Mouse (Mus musculus) heart, postnatal 0 days (tissue): Measurements from ENCODE around the gene Trmt6. TPM values are rescaled to one million over a fixed set of nuclear protein-coding genes. Genes with fewer than 3 reads are reported as not detected.

Experiments
- ATAC-seq: fragments of 200-750 bp; cut with Nextera tagmentation; 2 replicates; pipeline ENCODE4 v1.8.0; 2017; ENCODE audit warnings: low read depth, moderate number of reproducible peaks, moderate library complexity; ENCODE audit not compliant: insufficient read depth
- DNase-seq: peaks from one replicate; pipeline ENCODE4 v3.0.0-alpha.2; 2016; ENCODE audit warnings: low spot score
- H3K27ac ChIP-seq: fragments of 300-500 bp; sonication (generic); 2 replicates; pipeline ENCODE4 v1.5.1; 2014; ENCODE audit warnings: low read depth, mild to moderate bottlenecking
- H3K27me3 ChIP-seq: fragments of 300-500 bp; sonication (generic); 2 replicates; pipeline ENCODE4 v1.6.1; 2014; ENCODE audit warnings: low read length, mixed read lengths; ENCODE audit not compliant: control insufficient read depth, insufficient read depth
- H3K36me3 ChIP-seq: fragments of 300-500 bp; sonication (generic); replicated peaks from 2 replicates; pipeline ENCODE4 v1.6.1; 2014; ENCODE audit warnings: low read length, mixed read lengths; ENCODE audit not compliant: control insufficient read depth, insufficient read depth
- H3K4me1 ChIP-seq: fragments of 300-500 bp; sonication (generic); 2 replicates; pipeline ENCODE4 v1.6.1; 2014; ENCODE audit warnings: antibody characterized with exemption; ENCODE audit not compliant: control insufficient read depth, insufficient read depth
- H3K4me2 ChIP-seq: fragments of 300-500 bp; sonication (generic); 2 replicates; pipeline ENCODE4 v1.6.1; 2014; ENCODE audit warnings: low read depth, mild to moderate bottlenecking, low read length, moderate library complexity
- H3K4me3 ChIP-seq: fragments of 300-500 bp; sonication (generic); 2 replicates; pipeline ENCODE4 v1.5.1; 2014; ENCODE audit warnings: low read depth, low read length
- H3K9ac ChIP-seq: fragments of 300-500 bp; sonication (generic); replicated peaks from 2 replicates; pipeline ENCODE4 v1.6.1; 2014; ENCODE audit warnings: low read depth, low read length, mixed read lengths
- H3K9me3 ChIP-seq: fragments of 300-500 bp; sonication (generic); replicated peaks from 2 replicates; pipeline ENCODE4 v1.6.1; 2016; ENCODE audit warnings: low read length; ENCODE audit not compliant: control insufficient read depth
- CTCF ChIP-seq: IDR thresholded peaks from 2 replicates; pipeline ENCODE4 v1.5.1; 2016; ENCODE audit warnings: antibody characterized with exemption, control low read depth, low read depth
- EP300 ChIP-seq: IDR thresholded peaks from 2 replicates; pipeline ENCODE4 v1.6.1; 2016; ENCODE audit warnings: antibody characterized with exemption, low read depth
- WGBS: fragments of 180-500 bp; shearing (Covaris S2); extraction: QIAGEN DNeasy Blood & Tissue Kit; methylation state at CpG from one replicate; pipeline ENCODE4 v1.1.7; 2014; 5-methylcytosine and 5-hydroxymethylcytosine counted together
- polyA plus RNA-seq: library from polyadenylated mRNA; unstranded; fragments of >200 nt; fragmentation: Nextera tagmentation; extraction: Ambion mirVana; gene quantifications from 2 replicates; pipeline ENCODE4 v1.2.1, GENCODE M21; 2015
- total RNA-seq: library from RNA; depleted of rRNA; stranded (reverse); fragments of >200 nt; gene quantifications from 2 replicates; pipeline ENCODE4 v1.2.3, GENCODE M21; 2014; ENCODE audit warnings: low replicate concordance; rRNA removed

Gene Trmt6
- total and polyA plus RNA-seq, 2 experiments from 2014 or later, result 6.9 to 22.1 TPM

GRCm38 (mm10) chr2:132780978-132781377 is 34.9 kb downstream of the Trmt6 start, which contains the start of gene Chgb:
Gene Chgb (plus strand): TSS chr2:132781278.
- TF ChIP-seq CTCF (no peak), EP300 (no peak)
- Histone ChIP-seq H3K9ac (no peak within 1 kb of the TSS), H3K9me3 (no peaks in the 10 kb centered on the region), H3K4me3 (peak within 1 kb of the TSS; percentile 26), H3K27ac (no peak within 1 kb of the TSS), H3K4me1 (no peaks in the 10 kb centered on the region), H3K4me2 (peak within 1 kb of the TSS; percentile 58), H3K36me3 (no peaks in the 10 kb centered on the region), H3K27me3 (peaks cover 15% of the 10 kb centered on the region)
- ATAC-seq, result no peak
- DNase-seq, result no peak
- WGBS, result 11% methylated on average over 4 of the region's 4 CpGs

GRCm38 (mm10) chr2:132770822-132771221 is 45.0 kb downstream of the Trmt6 start:
- no peak for DNase-seq
- TF ChIP-seq EP300 (no peak), CTCF (no peak)
- H3K9me3 ChIP-seq, result no peaks in the 10 kb centered on the region
- H3K4me1 ChIP-seq, result no peaks in the 10 kb centered on the region
- H3K4me3 ChIP-seq, result no peak overlapping the region
- no peak for ATAC-seq
- H3K4me2 ChIP-seq, result no peak overlapping the region
- no peaks in the 10 kb centered on the region for H3K27me3 ChIP-seq
- 21% methylated on average over 1 of the region's 1 CpGs for WGBS
- no peaks in the 10 kb centered on the region for H3K36me3 ChIP-seq
- H3K9ac ChIP-seq, result no peak overlapping the region
- H3K27ac ChIP-seq, result no peak overlapping the region

- TF ChIP-seq EP300 (no peak), CTCF (no peak)
- ATAC-seq (no peak), DNase-seq (no peak)
- Histone ChIP-seq H3K4me2 (no peak overlapping the region), H3K9ac (no peak overlapping the region), H3K9me3 (no peaks in the 10 kb centered on the region), H3K27me3 (no peaks in the 10 kb centered on the region), H3K4me1 (peaks cover 7% of the 10 kb centered on the region; the same call in 1 of the 2 replicates), H3K36me3 (no peaks in the 10 kb centered on the region), H3K4me3 (no peak overlapping the region), H3K27ac (no peak overlapping the region)
- WGBS, result 65% methylated on average over 5 of the region's 5 CpGs
Measured at GRCm38 (mm10) chr2:132757911-132758310, 57.9 kb downstream of the Trmt6 start.

Other genes starting within 250 kb of the Trmt6 start
- 26.4 and 37.5 TPM in 2 replicates for gene Gpcpd1, start 228.3 kb downstream of the Trmt6 start, total RNA-seq
- 60.5 and 67.9 TPM in 2 replicates for gene Gpcpd1, start 228.3 kb downstream of the Trmt6 start, polyA plus RNA-seq
- gene Shld1, start 129.1 kb downstream of the Trmt6 start, total RNA-seq, result 23.3 and 24.1 TPM in 2 replicates
- 14.1 and 16.4 TPM in 2 replicates for gene Shld1, start 129.1 kb downstream of the Trmt6 start, polyA plus RNA-seq
- not detected in 2 replicates for gene Chgb, start 34.8 kb downstream of the Trmt6 start, total RNA-seq
- gene Chgb, start 34.8 kb downstream of the Trmt6 start, polyA plus RNA-seq, result 0.15 TPM in 2 replicates
- gene Mcm8, start 86 bp upstream of the Trmt6 start, total RNA-seq, result 2.1 and 3.4 TPM in 2 replicates
- gene Mcm8, start 86 bp upstream of the Trmt6 start, polyA plus RNA-seq, result 3.4 and 4.0 TPM in 2 replicates
- 26.3 and 30.9 TPM in 2 replicates for gene Crls1, start 30.6 kb upstream of the Trmt6 start, total RNA-seq
- 12.9 and 13.3 TPM in 2 replicates for gene Crls1, start 30.6 kb upstream of the Trmt6 start, polyA plus RNA-seq
- 19.8 and 25.6 TPM in 2 replicates for gene Lrrn4, start 64.8 kb upstream of the Trmt6 start, total RNA-seq
- 8.5 and 8.6 TPM in 2 replicates for gene Lrrn4, start 64.8 kb upstream of the Trmt6 start, polyA plus RNA-seq
- not detected in 2 replicates for gene Fermt1, start 129.9 kb upstream of the Trmt6 start, total RNA-seq
- gene Fermt1, start 129.9 kb upstream of the Trmt6 start, polyA plus RNA-seq, result not detected in 2 replicates